Mouse (Mus musculus) liver, embryonic 12.5 days (tissue): ENCODE data around the gene Stard13. TPM values are rescaled to one million over a fixed set of nuclear protein-coding genes. Genes with fewer than 3 reads are reported as not detected.

Source experiments
- ATAC-seq: fragments of 200-750 bp; cut with Nextera tagmentation; 2 replicates; pipeline ENCODE4 v1.8.0; 2017; ENCODE audit warnings: moderate number of reproducible peaks, mild to moderate bottlenecking, moderate library complexity
- H3K27ac ChIP-seq: fragments of 300-500 bp; sonication (generic); 2 replicates; pipeline ENCODE4 v1.5.1; 2016; ENCODE audit warnings: mild to moderate bottlenecking
- H3K27me3 ChIP-seq: fragments of 300-500 bp; sonication (generic); replicated peaks from 2 replicates; pipeline ENCODE4 v1.6.1; 2016; ENCODE audit warnings: mild to moderate bottlenecking, moderate library complexity
- H3K36me3 ChIP-seq: fragments of 300-500 bp; sonication (generic); 2 replicates; pipeline ENCODE4 v1.6.1; 2016; ENCODE audit warnings: mild to moderate bottlenecking, moderate library complexity
- H3K4me1 ChIP-seq: fragments of 300-500 bp; sonication (generic); 2 replicates; pipeline ENCODE4 v1.6.1; 2016
- H3K4me2 ChIP-seq: fragments of 300-500 bp; sonication (generic); 2 replicates; pipeline ENCODE4 v1.6.1; 2016; ENCODE audit warnings: mild to moderate bottlenecking, moderate library complexity
- H3K4me3 ChIP-seq: fragments of 300-500 bp; sonication (generic); 2 replicates; pipeline ENCODE4 v1.5.1; 2016; ENCODE audit warnings: mild to moderate bottlenecking, moderate library complexity
- H3K9ac ChIP-seq: fragments of 300-500 bp; sonication (generic); 2 replicates; pipeline ENCODE4 v1.6.1; 2016; ENCODE audit warnings: mild to moderate bottlenecking, moderate library complexity
- H3K9me3 ChIP-seq: fragments of 300-500 bp; sonication (generic); replicated peaks from 2 replicates; pipeline ENCODE4 v1.6.1; 2016; ENCODE audit warnings: mild to moderate bottlenecking, moderate library complexity
- WGBS: fragments of 180-500 bp; shearing (Covaris S2); methylation state at CpG from one replicate; pipeline ENCODE4 v1.1.7; 2016; ENCODE audit not compliant: insufficient replicate concordance; 5-methylcytosine and 5-hydroxymethylcytosine counted together
- polyA plus RNA-seq: library from polyadenylated mRNA; unstranded; fragments of >200 nt; fragmentation: Nextera tagmentation; extraction: Ambion mirVana; gene quantifications from 2 replicates; pipeline ENCODE4 v1.2.1, GENCODE M21; 2016

Stard13 gene
- polyA plus RNA-seq, 1 experiment from 2014 or later, result 1.3 TPM

- 0 out of 2 replicates have a peak overlapping the region, but pooled peaks have one; percentile 41 for H3K4me2 ChIP-seq
- no peak for ATAC-seq
- no peak overlapping the region for H3K27ac ChIP-seq
- no peaks in the 10 kb centered on the region for H3K27me3 ChIP-seq
- 68% methylated on average over 7 of the region's 7 CpGs for WGBS
- H3K9ac ChIP-seq, result no peak overlapping the region
- H3K36me3 ChIP-seq, result no peaks in the 10 kb centered on the region
- no peak overlapping the region for H3K4me3 ChIP-seq
- H3K9me3 ChIP-seq, result no peaks in the 10 kb centered on the region
- H3K4me1 ChIP-seq, result peaks cover 5% of the 10 kb centered on the region; the same call in 1 of the 2 replicates
Measured at GRCm38 (mm10) chr5:151108955-151109354, 124.7 kb downstream of the Stard13 start.

- H3K36me3 ChIP-seq, result no peaks in the 10 kb centered on the region
- H3K4me1 ChIP-seq, result peaks cover 5% of the 10 kb centered on the region; the same call in 1 of the 2 replicates
- H3K27me3 ChIP-seq, result no peaks in the 10 kb centered on the region
- H3K4me2 ChIP-seq, result peak overlapping the region; percentile 41
- H3K9me3 ChIP-seq, result no peaks in the 10 kb centered on the region
- H3K4me3 ChIP-seq, result no peak overlapping the region
- no peak for ATAC-seq
- 0 out of 2 replicates have a peak overlapping the region, but pooled peaks have one; percentile 27 for H3K9ac ChIP-seq
- 24% methylated on average over 19 of the region's 19 CpGs for WGBS
- no peak overlapping the region for H3K27ac ChIP-seq
Measured at GRCm38 (mm10) chr5:151108291-151108897, 125.2 kb downstream of the Stard13 start.

GRCm38 (mm10) chr5:151106841-151107240 is 126.8 kb downstream of the Stard13 start:
- WGBS, result 65% methylated on average over 3 of the region's 3 CpGs
- H3K4me1 ChIP-seq, result peaks cover 5% of the 10 kb centered on the region; the same call in 1 of the 2 replicates
- H3K36me3 ChIP-seq, result no peaks in the 10 kb centered on the region
- no peak overlapping the region for H3K27ac ChIP-seq
- ATAC-seq, result no peak
- H3K4me3 ChIP-seq, result no peak overlapping the region
- no peak overlapping the region for H3K9ac ChIP-seq
- H3K9me3 ChIP-seq, result no peaks in the 10 kb centered on the region
- no peak overlapping the region for H3K4me2 ChIP-seq
- H3K27me3 ChIP-seq, result no peaks in the 10 kb centered on the region

GRCm38 (mm10) chr5:151105054-151105971 is 128.3 kb downstream of the Stard13 start:
- Histone ChIP-seq H3K9ac (no peak overlapping the region), H3K9me3 (no peaks in the 10 kb centered on the region), H3K36me3 (no peaks in the 10 kb centered on the region), H3K4me1 (peaks cover 5% of the 10 kb centered on the region; the same call in 1 of the 2 replicates), H3K4me2 (no peak overlapping the region), H3K27ac (no peak overlapping the region), H3K27me3 (no peaks in the 10 kb centered on the region), H3K4me3 (no peak overlapping the region)
- 60% methylated on average over 10 of the region's 10 CpGs for WGBS
- no peak for ATAC-seq

GRCm38 (mm10) chr5:151104354-151105053 is 129.1 kb downstream of the Stard13 start:
- 45% methylated on average over 9 of the region's 9 CpGs for WGBS
- no peak for ATAC-seq
- no peak overlapping the region for H3K4me2 ChIP-seq
- peaks cover 5% of the 10 kb centered on the region; the same call in 1 of the 2 replicates for H3K4me1 ChIP-seq
- H3K9me3 ChIP-seq, result no peaks in the 10 kb centered on the region
- H3K9ac ChIP-seq, result no peak overlapping the region
- H3K36me3 ChIP-seq, result no peaks in the 10 kb centered on the region
- no peaks in the 10 kb centered on the region for H3K27me3 ChIP-seq
- H3K4me3 ChIP-seq, result no peak overlapping the region
- H3K27ac ChIP-seq, result no peak overlapping the region

GRCm38 (mm10) chr5:151103284-151103683 is 130.4 kb downstream of the Stard13 start:
- Histone ChIP-seq H3K4me2 (no peak overlapping the region), H3K4me3 (no peak overlapping the region), H3K4me1 (peaks cover 2% of the 10 kb centered on the region; the same call in 1 of the 2 replicates), H3K36me3 (no peaks in the 10 kb centered on the region), H3K9me3 (no peaks in the 10 kb centered on the region), H3K9ac (no peak overlapping the region), H3K27me3 (no peaks in the 10 kb centered on the region), H3K27ac (no peak overlapping the region)
- no peak for ATAC-seq
- 42% methylated on average over 4 of the region's 4 CpGs for WGBS

- Histone ChIP-seq H3K36me3 (no peaks in the 10 kb centered on the region), H3K4me3 (no peak overlapping the region), H3K4me2 (no peak overlapping the region), H3K27me3 (no peaks in the 10 kb centered on the region), H3K4me1 (no peaks in the 10 kb centered on the region), H3K9ac (no peak overlapping the region), H3K9me3 (no peaks in the 10 kb centered on the region), H3K27ac (no peak overlapping the region)
- ATAC-seq, result 0 out of 2 replicates have a peak, but pooled peaks have one; percentile 24
- WGBS, result 35% methylated on average over 2 of the region's 2 CpGs
Measured at GRCm38 (mm10) chr5:151102262-151102661, 131.4 kb downstream of the Stard13 start.

- H3K4me2 ChIP-seq, result no peak overlapping the region
- no peak overlapping the region for H3K4me3 ChIP-seq
- no peaks in the 10 kb centered on the region for H3K27me3 ChIP-seq
- WGBS, result 76% methylated on average over 6 of the region's 6 CpGs
- ATAC-seq, result peak; percentile 57; the same call in 1 of the 2 replicates
- H3K9me3 ChIP-seq, result no peaks in the 10 kb centered on the region
- no peak overlapping the region for H3K9ac ChIP-seq
- H3K27ac ChIP-seq, result peak overlapping the region; percentile 59; the same call in 1 of the 2 replicates
- 0 out of 2 replicates have a peak, but pooled peaks cover 3% of the 10 kb centered on the region for H3K36me3 ChIP-seq
- H3K4me1 ChIP-seq, result no peaks in the 10 kb centered on the region
Measured at GRCm38 (mm10) chr5:151096012-151096411, 137.6 kb downstream of the Stard13 start.

- H3K4me2 ChIP-seq, result no peak overlapping the region
- no peaks in the 10 kb centered on the region for H3K4me1 ChIP-seq
- H3K9ac ChIP-seq, result no peak overlapping the region
- no peaks in the 10 kb centered on the region for H3K9me3 ChIP-seq
- H3K27me3 ChIP-seq, result no peaks in the 10 kb centered on the region
- 0 out of 2 replicates have a peak, but pooled peaks cover 3% of the 10 kb centered on the region for H3K36me3 ChIP-seq
- no peak overlapping the region for H3K4me3 ChIP-seq
- WGBS, result 37% methylated on average over 3 of the region's 3 CpGs
- H3K27ac ChIP-seq, result no peak overlapping the region
- no peak for ATAC-seq
Measured at GRCm38 (mm10) chr5:151092886-151093665, 140.6 kb downstream of the Stard13 start.

- Histone ChIP-seq H3K36me3 (0 out of 2 replicates have a peak, but pooled peaks cover 3% of the 10 kb centered on the region), H3K4me3 (no peak overlapping the region), H3K4me1 (peaks cover 4% of the 10 kb centered on the region; the same call in 1 of the 2 replicates), H3K27me3 (no peaks in the 10 kb centered on the region), H3K27ac (no peak overlapping the region), H3K4me2 (no peak overlapping the region), H3K9me3 (no peaks in the 10 kb centered on the region), H3K9ac (no peak overlapping the region)
- no peak for ATAC-seq
- 75% methylated on average over 6 of the region's 6 CpGs for WGBS
Measured at GRCm38 (mm10) chr5:151090996-151091395, 142.6 kb downstream of the Stard13 start.

GRCm38 (mm10) chr5:151089201-151089600 is 144.4 kb downstream of the Stard13 start:
- Histone ChIP-seq H3K36me3 (0 out of 2 replicates have a peak, but pooled peaks cover 3% of the 10 kb centered on the region), H3K9me3 (no peaks in the 10 kb centered on the region), H3K9ac (no peak overlapping the region), H3K27ac (no peak overlapping the region), H3K4me3 (no peak overlapping the region), H3K4me1 (peaks cover 4% of the 10 kb centered on the region; the same call in 1 of the 2 replicates), H3K4me2 (no peak overlapping the region), H3K27me3 (no peaks in the 10 kb centered on the region)
- WGBS, result 70% methylated on average over 6 of the region's 6 CpGs
- ATAC-seq, result no peak
